Mouse (Mus musculus): ENCODE data around the gene Trim65.
A peak's percentile ranks its signal among the peaks of the same experiment; 100 is the strongest.

- peak; percentile 52; the same call in 1 of the 2 replicates for TF ChIP-seq CTCF (IDR thresholded peaks at IDR 0.05; ENCODE audit: low read depth, low read length)
- no peak for TF ChIP-seq POLR2A (IDR thresholded peaks at IDR 0.05; ENCODE audit: borderline replicate concordance, low read depth, low read length)
Measured at GRCm38 (mm10) chr11:116130488-116131205, at the start of gene Trim65.
